Mouse (Mus musculus): ENCODE results near the gene Olfr178.

Gene Olfr178

GRCm38 (mm10) chr16:58891963-58892362, at the start of gene Olfr178:
Gene Olfr178, minus strand, starts transcription at chr16:58892063.
- DNase-seq (ENCODE audit: low read depth, low spot score): no peak

- no peak for DNase-seq (ENCODE audit: low read depth, low spot score)
These were observed 37.4 kb upstream of the Olfr178 start, which contains the start of gene Olfr180 for GRCm38 (mm10) chr16:58929292-58929691. Gene Olfr180, minus strand, starts transcription at chr16:58929392.

DNA sequence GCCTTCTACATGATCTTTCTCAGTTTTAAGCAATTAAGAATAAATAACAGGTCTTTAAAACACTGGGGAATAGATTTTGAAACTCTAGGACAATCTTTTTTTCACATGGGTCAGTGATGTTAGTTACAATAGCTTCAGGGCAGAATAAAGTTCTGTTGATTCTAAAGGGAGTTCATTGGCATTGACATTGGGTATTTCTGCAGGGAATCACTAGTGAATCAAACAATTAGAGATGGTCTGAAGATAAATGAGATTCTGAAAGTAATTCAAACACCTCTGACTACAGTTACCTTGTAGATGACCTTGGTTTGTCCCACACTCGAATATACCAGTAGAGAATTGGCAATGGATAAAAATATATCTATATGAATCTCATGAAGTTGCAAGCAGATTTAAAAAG, 36.8 kb upstream of the Olfr178 start, which contains the start of gene Olfr181:
TSS of gene Olfr181 (minus strand) at position 101 of the 400 bp plus-strand sequence.
- DNase-seq (ENCODE audit: low read depth, low spot score): no peak

DNA sequence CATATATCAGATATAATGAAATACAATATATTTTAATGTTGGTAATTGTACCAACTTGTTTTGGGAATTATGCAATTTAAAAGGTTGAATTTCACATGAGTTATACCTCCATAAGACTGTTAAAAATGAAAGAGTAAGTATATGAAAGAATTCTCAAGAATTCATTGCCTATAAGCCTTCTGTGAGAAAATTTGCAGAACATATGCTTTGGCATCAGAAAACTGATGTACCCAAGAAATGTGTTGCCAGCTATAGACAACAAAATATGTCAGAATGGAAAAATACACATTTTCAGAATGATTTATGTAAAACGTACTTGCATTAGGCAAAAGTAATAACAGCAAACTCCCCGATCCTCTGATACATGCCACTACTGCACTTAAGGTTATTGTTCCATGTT, 7.4 kb downstream of the Olfr178 start:
- peak; percentile 45 for DNase-seq (ENCODE audit: low read depth, low spot score)

DNA sequence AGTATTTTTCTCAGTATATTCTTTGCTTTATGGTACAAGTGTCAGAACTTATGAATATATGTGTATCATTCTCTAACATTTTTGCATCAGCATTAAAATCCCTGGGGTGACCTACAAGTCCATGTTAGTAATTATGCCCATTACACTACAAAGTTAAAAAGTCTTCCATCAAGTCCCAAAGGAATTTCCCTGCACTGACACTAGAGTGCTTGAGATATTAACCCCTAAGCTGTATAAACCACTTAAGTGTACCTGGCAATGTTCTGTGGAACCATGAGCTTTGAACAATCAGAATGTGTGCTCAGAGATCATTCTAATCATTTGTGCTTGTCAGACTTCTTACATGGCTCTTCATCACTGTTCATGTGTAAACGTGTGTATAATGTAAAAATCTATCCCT, 17.2 kb downstream of the Olfr178 start, which contains the start of gene Olfr177:
TSS of gene Olfr177 (minus strand) at position 101 of the 400 bp plus-strand sequence.
- DNase-seq (ENCODE audit: low read depth, low spot score): no peak

DNA sequence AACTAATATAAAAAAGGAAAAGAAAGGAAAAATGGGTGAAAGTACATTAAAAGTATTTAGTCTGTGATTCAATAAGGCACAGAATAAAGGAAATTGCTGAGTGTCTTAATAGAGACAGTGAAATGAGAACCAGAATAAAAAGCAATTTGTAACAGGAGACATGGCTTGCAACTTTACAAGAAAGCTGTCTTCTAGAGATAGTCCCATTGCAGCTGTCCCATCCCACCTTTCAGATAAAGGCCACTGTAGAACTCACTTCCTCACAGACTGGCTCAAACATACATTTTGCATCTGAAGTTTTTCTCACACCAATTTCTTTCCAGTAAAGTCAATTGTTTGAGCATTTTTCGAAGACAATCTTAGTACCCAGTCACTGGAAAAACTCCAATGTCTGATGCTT, 30.4 kb downstream of the Olfr178 start:
- peak; percentile 10 for DNase-seq (ENCODE audit: low read depth, low spot score)

GRCm38 (mm10) chr16:58860032-58860737, 31.7 kb downstream of the Olfr178 start:
- no peak for DNase-seq (ENCODE audit: low read depth, low spot score)
